Mouse (Mus musculus) kidney, adult 18-20 months (tissue): ENCODE results near the gene Tmsb15a.
"Not testable (repeated sequence)": the region's sequence is repeated elsewhere in the genome, so short reads cannot be mapped to it uniquely, and the experiment has no call there.

Experiments used
- DNase-seq: peaks from one replicate; pipeline ENCODE4 v3.0.0; 2021

Gene Tmsb15a

GRCm38 (mm10) chrX:135725161-135725560, at the start of gene Tmsb15a:
Gene Tmsb15a (minus strand): TSS chrX:135725261.
- no peak for DNase-seq

- DNase-seq, result no peak
These were observed 43.5 kb upstream of the Tmsb15a start for GRCm38 (mm10) chrX:135768565-135768964.

- no peak for DNase-seq
These were observed 43.0 kb upstream of the Tmsb15a start for GRCm38 (mm10) chrX:135768043-135768548.

- peak; percentile 19 for DNase-seq
These were observed 36.6 kb upstream of the Tmsb15a start for GRCm38 (mm10) chrX:135761707-135762106.

- peak; percentile 80 for DNase-seq
These were observed 27.8 kb upstream of the Tmsb15a start for GRCm38 (mm10) chrX:135752832-135753231.

- DNase-seq, result not testable (repeated sequence)
These were observed 20.3 kb upstream of the Tmsb15a start for GRCm38 (mm10) chrX:135745376-135745775.

GRCm38 (mm10) chrX:135743056-135743355, 17.9 kb upstream of the Tmsb15a start:
- no peak for DNase-seq

GRCm38 (mm10) chrX:135742304-135743055, 17.4 kb upstream of the Tmsb15a start, which contains the start of the genes Armcx5 and Gprasp1:
Gene Armcx5 (plus strand): TSS chrX:135742733.
Gene Gprasp1 (plus strand): TSS chrX:135742733.
- DNase-seq, result peak; percentile 88

GRCm38 (mm10) chrX:135738730-135739520, 13.9 kb upstream of the Tmsb15a start:
- DNase-seq, result no peak

- DNase-seq, result no peak
These were observed 12.2 kb downstream of the Tmsb15a start for GRCm38 (mm10) chrX:135712845-135713244.

GRCm38 (mm10) chrX:135704349-135704748, 20.7 kb downstream of the Tmsb15a start:
- DNase-seq, result no peak

GRCm38 (mm10) chrX:135703111-135703510, 21.9 kb downstream of the Tmsb15a start:
- no peak for DNase-seq

GRCm38 (mm10) chrX:135693633-135694032, 31.4 kb downstream of the Tmsb15a start, which contains the start of gene Tcp11x2:
Gene Tcp11x2 (minus strand): TSS chrX:135693790.
- DNase-seq, result no peak

GRCm38 (mm10) chrX:135687802-135688201, 37.3 kb downstream of the Tmsb15a start:
- DNase-seq, result no peak

- DNase-seq, result no peak
These were observed 43.2 kb downstream of the Tmsb15a start for GRCm38 (mm10) chrX:135681858-135682257.
